Mouse (Mus musculus): ENCODE results near the gene Drc3. TPM values are rescaled to one million over a fixed set of nuclear protein-coding genes. Genes with fewer than 3 reads are reported as not detected.

Gene Drc3
- polyA plus RNA-seq, 1 experiment, result 0.08 TPM

DNA sequence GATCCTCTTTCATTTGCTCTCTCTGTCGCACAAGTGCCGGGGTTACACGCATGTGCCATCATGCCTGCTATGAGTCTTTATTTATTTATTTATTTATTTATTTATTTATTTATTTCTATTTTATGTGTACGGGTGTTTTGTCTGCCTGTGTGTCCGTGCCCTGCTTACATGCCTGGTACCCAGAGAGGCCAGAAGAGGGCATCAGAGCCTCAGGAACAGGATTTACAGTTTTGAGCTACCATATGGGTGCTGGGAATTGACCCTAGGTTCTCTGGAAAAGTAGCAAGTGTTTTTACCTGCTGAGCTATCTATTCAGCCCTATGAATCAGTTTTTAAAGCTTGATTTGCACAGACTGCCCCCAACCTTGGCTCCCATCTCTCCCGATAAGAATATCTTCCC is 30.4 kb downstream of the Drc3 start:
- H3K27me3 ChIP-seq (ENCODE audit: control insufficient read depth, insufficient read depth, insufficient read length), result no peaks in the 10 kb centered on the region
- H3K36me3 ChIP-seq (ENCODE audit: control insufficient read depth, insufficient read depth), result no peaks in the 10 kb centered on the region
- H3K4me2 ChIP-seq (ENCODE audit: low read depth), result no peak overlapping the region
- no peak overlapping the region for H3ac ChIP-seq (ENCODE audit: control insufficient read depth, insufficient read length)
- H3K79me2 ChIP-seq (ENCODE audit: control insufficient read depth, insufficient read depth), result no peaks in the 10 kb centered on the region
- H3K4me3 ChIP-seq, result no peak overlapping the region
- TF ChIP-seq REST (IDR thresholded peaks at IDR 0.05; ENCODE audit: insufficient read depth, insufficient read length), result no peak
- no peak for TF ChIP-seq SRF (IDR thresholded peaks at IDR 0.05; ENCODE audit: control insufficient read depth, insufficient read length, low read depth)
- TF ChIP-seq POLR2A (IDR thresholded peaks at IDR 0.05; ENCODE audit: insufficient read length, low read depth), result no peak
- TF ChIP-seq TCF12 (IDR thresholded peaks at IDR 0.05; ENCODE audit: insufficient read depth, poor library complexity, severe bottlenecking), result no peak
- TF ChIP-seq MYOG (IDR thresholded peaks at IDR 0.05; ENCODE audit: control insufficient read depth in 1 of 3, insufficient read depth in 1 of 3, insufficient read length in 2 of 3, low read depth in 2 of 3), result no peak
- TF ChIP-seq MYOD1 (IDR thresholded peaks at IDR 0.05; ENCODE audit: control insufficient read depth in 1 of 3, insufficient read length in 2 of 3, low read depth in 2 of 3), result no peak
- no peak for TF ChIP-seq TCF3 (IDR thresholded peaks at IDR 0.05; ENCODE audit: insufficient read length, low read depth)
- no peak for TF ChIP-seq POLR2AphosphoS2 (IDR thresholded peaks at IDR 0.05; ENCODE audit: insufficient read length, low read depth)
- no peak for TF ChIP-seq MAX (IDR thresholded peaks at IDR 0.05; ENCODE audit: low read depth)
- TF ChIP-seq USF1 (IDR thresholded peaks at IDR 0.05; ENCODE audit: low read depth), result no peak
- no peak for TF ChIP-seq E2F4 (IDR thresholded peaks at IDR 0.05; ENCODE audit: insufficient read depth)
- no peak for TF ChIP-seq CEBPB (IDR thresholded peaks at IDR 0.05; ENCODE audit: insufficient read depth, poor library complexity, severe bottlenecking)

GRCm38 (mm10) chr11:60384762-60385421 is 31.8 kb downstream of the Drc3 start:
- Histone ChIP-seq H3K27me3 (ENCODE audit: control insufficient read depth, insufficient read depth, insufficient read length) (no peaks in the 10 kb centered on the region), H3K4me3 (no peak overlapping the region), H3K79me2 (ENCODE audit: control insufficient read depth, insufficient read depth) (no peaks in the 10 kb centered on the region), H3ac (ENCODE audit: control insufficient read depth, insufficient read length) (no peak overlapping the region), H3K36me3 (ENCODE audit: control insufficient read depth, insufficient read depth) (no peaks in the 10 kb centered on the region), H3K4me2 (ENCODE audit: low read depth) (no peak overlapping the region)
- TF ChIP-seq MYOD1 (IDR thresholded peaks at IDR 0.05; ENCODE audit: control insufficient read depth in 1 of 3, insufficient read length in 2 of 3, low read depth in 2 of 3) (no peak), MAX (IDR thresholded peaks at IDR 0.05; ENCODE audit: low read depth) (no peak), POLR2A (IDR thresholded peaks at IDR 0.05; ENCODE audit: insufficient read length, low read depth) (no peak)

- Histone ChIP-seq H3K4me2 (ENCODE audit: low read depth) (no peak overlapping the region), H3K27me3 (ENCODE audit: control insufficient read depth, insufficient read depth, insufficient read length) (no peaks in the 10 kb centered on the region), H3ac (ENCODE audit: control insufficient read depth, insufficient read length) (no peak overlapping the region), H3K4me3 (no peak overlapping the region), H3K79me2 (ENCODE audit: control insufficient read depth, insufficient read depth) (no peaks in the 10 kb centered on the region), H3K36me3 (ENCODE audit: control insufficient read depth, insufficient read depth) (no peaks in the 10 kb centered on the region)
- no peak for TF ChIP-seq SRF (IDR thresholded peaks at IDR 0.05; ENCODE audit: control insufficient read depth, insufficient read length, low read depth)
- no peak for TF ChIP-seq USF1 (IDR thresholded peaks at IDR 0.05; ENCODE audit: low read depth)
- TF ChIP-seq MAX (IDR thresholded peaks at IDR 0.05; ENCODE audit: low read depth), result no peak
- TF ChIP-seq POLR2A (IDR thresholded peaks at IDR 0.05; ENCODE audit: insufficient read length, low read depth), result no peak
- no peak for TF ChIP-seq CEBPB (IDR thresholded peaks at IDR 0.05; ENCODE audit: insufficient read depth, poor library complexity, severe bottlenecking)
- no peak for TF ChIP-seq POLR2AphosphoS2 (IDR thresholded peaks at IDR 0.05; ENCODE audit: insufficient read length, low read depth)
- no peak for TF ChIP-seq MYOG (IDR thresholded peaks at IDR 0.05; ENCODE audit: control insufficient read depth in 1 of 3, insufficient read depth in 1 of 3, insufficient read length in 2 of 3, low read depth in 2 of 3)
- no peak for TF ChIP-seq TCF12 (IDR thresholded peaks at IDR 0.05; ENCODE audit: insufficient read depth, poor library complexity, severe bottlenecking)
- TF ChIP-seq REST (IDR thresholded peaks at IDR 0.05; ENCODE audit: insufficient read depth, insufficient read length), result no peak
Measured at GRCm38 (mm10) chr11:60385946-60386345, 32.8 kb downstream of the Drc3 start.

DNA sequence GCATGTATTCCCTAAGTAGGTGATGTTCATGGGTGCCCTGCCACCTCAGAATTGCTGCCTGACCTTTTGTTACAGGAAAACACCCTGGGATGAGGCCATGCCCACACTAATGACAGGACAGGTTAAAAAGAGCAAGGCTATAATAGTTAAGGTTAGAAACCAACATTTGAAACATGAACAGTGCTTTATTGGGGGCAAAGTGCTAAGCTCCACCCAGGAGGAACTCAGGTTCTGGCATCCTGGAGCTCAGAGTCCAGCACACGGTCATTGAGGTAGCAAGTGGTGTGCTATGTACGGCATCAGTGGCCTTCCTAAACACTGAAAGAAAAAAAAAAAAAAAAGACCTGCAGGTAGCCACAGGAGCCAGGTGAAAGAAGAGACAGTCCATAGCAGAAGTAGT is 34.8 kb downstream of the Drc3 start:
- Histone ChIP-seq H3K4me3 (no peak overlapping the region), H3ac (ENCODE audit: control insufficient read depth, insufficient read length) (no peak overlapping the region), H3K36me3 (ENCODE audit: control insufficient read depth, insufficient read depth) (no peaks in the 10 kb centered on the region), H3K27me3 (ENCODE audit: control insufficient read depth, insufficient read depth, insufficient read length) (no peaks in the 10 kb centered on the region), H3K79me2 (ENCODE audit: control insufficient read depth, insufficient read depth) (no peaks in the 10 kb centered on the region), H3K4me2 (ENCODE audit: low read depth) (no peak overlapping the region)
- TF ChIP-seq E2F4 (IDR thresholded peaks at IDR 0.05; ENCODE audit: insufficient read depth) (no peak), SRF (IDR thresholded peaks at IDR 0.05; ENCODE audit: control insufficient read depth, insufficient read length, low read depth) (no peak), MAX (IDR thresholded peaks at IDR 0.05; ENCODE audit: low read depth) (no peak), MYOD1 (IDR thresholded peaks at IDR 0.05; ENCODE audit: control insufficient read depth in 1 of 3, insufficient read length in 2 of 3, low read depth in 2 of 3) (no peak), TCF12 (IDR thresholded peaks at IDR 0.05; ENCODE audit: insufficient read depth, poor library complexity, severe bottlenecking) (no peak), MYOG (IDR thresholded peaks at IDR 0.05; ENCODE audit: control insufficient read depth in 1 of 3, insufficient read depth in 1 of 3, insufficient read length in 2 of 3, low read depth in 2 of 3) (no peak), USF1 (IDR thresholded peaks at IDR 0.05; ENCODE audit: low read depth) (no peak), TCF3 (IDR thresholded peaks at IDR 0.05; ENCODE audit: insufficient read length, low read depth) (no peak), CEBPB (IDR thresholded peaks at IDR 0.05; ENCODE audit: insufficient read depth, poor library complexity, severe bottlenecking) (no peak)

DNA sequence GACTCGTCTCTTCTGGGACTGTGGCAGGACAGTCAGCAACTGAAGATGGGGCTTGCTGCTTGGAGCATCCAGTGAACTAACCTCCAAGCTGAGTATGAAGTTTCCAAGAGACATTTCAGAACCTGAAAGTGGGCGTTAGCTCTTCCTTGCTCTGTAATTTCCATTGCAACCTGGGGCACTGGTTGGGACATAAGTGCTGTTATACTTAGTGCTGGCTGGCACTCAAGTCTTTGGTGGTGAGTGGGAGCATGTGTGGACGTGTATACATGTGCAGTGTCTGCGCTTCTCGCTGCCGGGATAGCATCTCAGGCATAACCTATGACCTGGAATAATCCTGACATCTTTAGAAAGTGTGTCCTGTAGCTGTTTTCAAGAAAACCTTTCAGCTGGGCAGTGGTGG is 38.2 kb downstream of the Drc3 start:
- no peak overlapping the region for H3ac ChIP-seq (ENCODE audit: control insufficient read depth, insufficient read length)
- no peak overlapping the region for H3K4me3 ChIP-seq
- H3K36me3 ChIP-seq (ENCODE audit: control insufficient read depth, insufficient read depth), result no peaks in the 10 kb centered on the region
- H3K4me2 ChIP-seq (ENCODE audit: low read depth), result no peak overlapping the region
- no peak for TF ChIP-seq USF1 (IDR thresholded peaks at IDR 0.05; ENCODE audit: low read depth)
- TF ChIP-seq CEBPB (IDR thresholded peaks at IDR 0.05; ENCODE audit: insufficient read depth, poor library complexity, severe bottlenecking), result no peak
- TF ChIP-seq TCF12 (IDR thresholded peaks at IDR 0.05; ENCODE audit: insufficient read depth, poor library complexity, severe bottlenecking), result no peak
- TF ChIP-seq SRF (IDR thresholded peaks at IDR 0.05; ENCODE audit: control insufficient read depth, insufficient read length, low read depth), result no peak
- no peak for TF ChIP-seq POLR2AphosphoS2 (IDR thresholded peaks at IDR 0.05; ENCODE audit: insufficient read length, low read depth)
- TF ChIP-seq MAX (IDR thresholded peaks at IDR 0.05; ENCODE audit: low read depth), result no peak
- TF ChIP-seq E2F4 (IDR thresholded peaks at IDR 0.05; ENCODE audit: insufficient read depth), result no peak
- no peak for TF ChIP-seq POLR2A (IDR thresholded peaks at IDR 0.05; ENCODE audit: insufficient read length, low read depth)
- no peak for TF ChIP-seq TCF3 (IDR thresholded peaks at IDR 0.05; ENCODE audit: insufficient read length, low read depth)
- no peak for TF ChIP-seq MYOD1 (IDR thresholded peaks at IDR 0.05; ENCODE audit: control insufficient read depth in 1 of 3, insufficient read length in 2 of 3, low read depth in 2 of 3)
- TF ChIP-seq MYOG (IDR thresholded peaks at IDR 0.05; ENCODE audit: control insufficient read depth in 1 of 3, insufficient read depth in 1 of 3, insufficient read length in 2 of 3, low read depth in 2 of 3), result no peak
- no peak for TF ChIP-seq REST (IDR thresholded peaks at IDR 0.05; ENCODE audit: insufficient read depth, insufficient read length)
- H3K79me2 ChIP-seq (ENCODE audit: control insufficient read depth, insufficient read depth), result no peaks in the 10 kb centered on the region
- no peaks in the 10 kb centered on the region for H3K27me3 ChIP-seq (ENCODE audit: control insufficient read depth, insufficient read depth, insufficient read length)
